Mouse (Mus musculus) forebrain, postnatal 0 days (tissue): ENCODE results near the gene Shisa5. TPM values are rescaled to one million over a fixed set of nuclear protein-coding genes. Genes with fewer than 3 reads are reported as not detected.

ENCODE experiments used
- ATAC-seq: fragments of 200-750 bp; cut with Nextera tagmentation; 2 replicates; pipeline ENCODE4 v1.8.0; 2017; ENCODE audit warnings: mild to moderate bottlenecking, moderate library complexity
- DNase-seq: peaks from one replicate; pipeline ENCODE4 v3.0.0-alpha.2; 2015
- H3K27ac ChIP-seq: fragments of 300-500 bp; sonication (generic); 2 replicates; pipeline ENCODE4 v1.5.1; 2014; ENCODE audit warnings: low read depth, mild to moderate bottlenecking, antibody characterized with exemption, low read length, moderate library complexity, mixed read lengths
- H3K27me3 ChIP-seq: fragments of 300-500 bp; sonication (generic); 2 replicates; pipeline ENCODE4 v1.6.1; 2014; ENCODE audit warnings: mild to moderate bottlenecking, low read length, mixed read lengths; ENCODE audit not compliant: insufficient read depth
- H3K36me3 ChIP-seq: fragments of 300-500 bp; sonication (generic); 2 replicates; pipeline ENCODE4 v1.6.1; 2014; ENCODE audit warnings: mild to moderate bottlenecking, moderate library complexity; ENCODE audit not compliant: insufficient read depth
- H3K4me1 ChIP-seq: fragments of 300-500 bp; sonication (generic); 2 replicates; pipeline ENCODE4 v1.6.1; 2014; ENCODE audit warnings: antibody characterized with exemption; ENCODE audit not compliant: insufficient read depth
- H3K4me2 ChIP-seq: fragments of 300-500 bp; sonication (generic); 2 replicates; pipeline ENCODE4 v1.6.1; 2014; ENCODE audit warnings: low read depth, mild to moderate bottlenecking, moderate library complexity
- H3K4me3 ChIP-seq: fragments of 300-500 bp; sonication (generic); 2 replicates; pipeline ENCODE4 v1.5.1; 2014; ENCODE audit warnings: low read depth, low read length, mixed read lengths
- H3K9ac ChIP-seq: fragments of 300-500 bp; sonication (generic); 2 replicates; pipeline ENCODE4 v1.6.1; 2014; ENCODE audit warnings: mild to moderate bottlenecking
- H3K9me3 ChIP-seq: fragments of 300-500 bp; sonication (generic); 2 replicates; pipeline ENCODE4 v1.6.1; 2016; ENCODE audit warnings: low read length
- CTCF ChIP-seq: sonication (generic); IDR thresholded peaks from 2 replicates; pipeline ENCODE4 v1.5.1; 2016; ENCODE audit warnings: antibody characterized with exemption, control low read depth, low read depth
- WGBS: fragments of 180-500 bp; shearing (Covaris S2); extraction: QIAGEN DNeasy Blood & Tissue Kit; methylation state at CpG from one replicate; pipeline ENCODE4 v1.1.7; 2014; 5-methylcytosine and 5-hydroxymethylcytosine counted together
- polyA plus RNA-seq: library from polyadenylated mRNA; unstranded; fragments of >200 nt; fragmentation: Nextera tagmentation; extraction: Ambion mirVana; gene quantifications from 2 replicates; pipeline ENCODE4 v1.2.1, GENCODE M21; 2015
- total RNA-seq: library from RNA; depleted of rRNA; stranded (reverse); fragments of >200 nt; gene quantifications from 2 replicates; pipeline ENCODE4 v1.2.3, GENCODE M21; 2014

Gene Shisa5
- total and polyA plus RNA-seq, 2 experiments from 2014 or later = 68.4 to 77.3 TPM

DNA sequence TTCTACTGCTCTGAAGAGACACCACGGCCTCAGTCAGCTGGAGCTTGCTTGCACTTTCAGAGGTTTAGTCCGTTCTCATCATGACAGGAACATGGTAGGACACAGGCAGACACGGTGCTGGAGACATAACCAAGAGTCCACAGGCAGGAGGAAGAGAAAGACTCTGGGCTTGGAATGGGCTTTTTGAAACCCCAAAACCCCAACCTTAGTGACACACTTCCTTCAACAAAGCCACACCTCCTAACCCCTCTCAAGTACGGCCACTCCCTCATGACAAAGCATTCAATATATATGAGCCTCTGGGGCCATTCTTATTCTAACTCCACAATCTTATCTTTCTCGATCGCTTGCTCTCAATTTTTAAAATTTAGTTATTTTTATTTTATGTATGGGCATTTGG lies 5.9 kb upstream of the Shisa5 start:
- H3K27me3 ChIP-seq = no peaks in the 10 kb centered on the region
- peaks cover 17% of the 10 kb centered on the region; the same call in 1 of the 2 replicates for H3K36me3 ChIP-seq
- no peak overlapping the region for H3K4me3 ChIP-seq
- H3K9me3 ChIP-seq = no peaks in the 10 kb centered on the region
- no peak overlapping the region for H3K4me2 ChIP-seq
- H3K9ac ChIP-seq = no peak overlapping the region
- no peaks in the 10 kb centered on the region for H3K4me1 ChIP-seq
- 84% methylated on average over 6 of the region's 6 CpGs for WGBS
- TF ChIP-seq CTCF = no peak
- no peak for ATAC-seq
- H3K27ac ChIP-seq = no peak overlapping the region
- no peak for DNase-seq

DNA sequence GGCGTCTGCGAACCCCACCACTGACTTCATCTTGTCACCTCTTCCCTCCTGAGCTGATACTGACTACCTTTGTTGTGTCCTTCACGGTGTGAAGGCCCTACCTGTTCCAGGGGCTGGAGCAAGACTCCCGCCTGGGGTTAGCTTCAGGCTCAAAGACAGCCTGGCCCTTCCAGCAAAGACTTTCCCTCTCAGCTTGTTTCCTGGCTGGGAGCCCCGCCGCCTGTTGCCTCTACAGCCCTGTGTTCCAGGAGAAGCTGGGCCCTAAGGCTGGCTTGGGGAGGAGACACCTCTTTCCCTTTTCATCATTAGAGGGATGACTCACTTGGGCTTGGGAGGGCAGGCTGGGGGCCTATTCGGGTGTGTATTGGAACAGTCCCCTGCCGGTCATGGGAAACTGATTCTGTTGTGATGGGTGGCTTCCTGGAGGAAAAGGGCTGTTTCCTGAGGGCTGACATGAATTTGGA lies 568 bp downstream of the Shisa5 start:
- H3K36me3 ChIP-seq = no peaks in the 10 kb centered on the region
- H3K27ac ChIP-seq = 0 out of 2 replicates have a peak overlapping the region, but pooled peaks have one; percentile 41
- peak overlapping the region; percentile 90 for H3K4me2 ChIP-seq
- H3K4me3 ChIP-seq = peak overlapping the region; percentile 54
- peak overlapping the region; percentile 53 for H3K9ac ChIP-seq
- H3K4me1 ChIP-seq = 0 out of 2 replicates have a peak, but pooled peaks cover 2% of the 10 kb centered on the region
- ATAC-seq (peak; percentile 10; the same call in 1 of the 2 replicates), DNase-seq (no peak)
- no peaks in the 10 kb centered on the region for H3K9me3 ChIP-seq
- H3K27me3 ChIP-seq = no peaks in the 10 kb centered on the region
- 0 out of 2 replicates have a peak, but pooled peaks have one; percentile 1 for TF ChIP-seq CTCF
- WGBS = 28% methylated on average over 8 of the region's 8 CpGs

DNA sequence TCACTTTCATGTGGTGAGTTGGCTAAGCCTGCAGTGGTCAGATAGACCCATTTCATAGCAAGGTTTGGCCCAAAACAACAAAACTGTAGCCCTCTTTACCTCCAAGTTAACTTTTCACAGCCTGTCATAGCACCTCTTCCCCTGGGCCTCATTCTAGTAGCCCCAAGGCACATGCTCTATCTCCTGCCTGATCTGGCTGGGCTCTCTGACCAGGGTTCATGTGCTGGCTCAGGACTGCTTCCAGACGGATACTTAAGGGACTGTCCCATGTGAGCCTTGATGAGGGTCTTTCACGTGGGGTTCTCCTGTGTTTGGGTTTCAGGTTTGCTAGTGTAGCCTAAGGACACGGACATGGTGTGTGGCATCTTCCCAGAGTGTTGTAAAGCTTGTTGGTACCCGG lies 1.3 kb downstream of the Shisa5 start:
- H3K27ac ChIP-seq = no peak overlapping the region
- no peaks in the 10 kb centered on the region for H3K9me3 ChIP-seq
- no peak for ATAC-seq
- WGBS = 90% methylated on average over 4 of the region's 4 CpGs
- no peak overlapping the region for H3K4me2 ChIP-seq
- no peak for DNase-seq
- no peak for TF ChIP-seq CTCF
- H3K27me3 ChIP-seq = no peaks in the 10 kb centered on the region
- no peak overlapping the region for H3K4me3 ChIP-seq
- no peaks in the 10 kb centered on the region for H3K36me3 ChIP-seq
- 0 out of 2 replicates have a peak, but pooled peaks cover 2% of the 10 kb centered on the region for H3K4me1 ChIP-seq
- no peak overlapping the region for H3K9ac ChIP-seq

DNA sequence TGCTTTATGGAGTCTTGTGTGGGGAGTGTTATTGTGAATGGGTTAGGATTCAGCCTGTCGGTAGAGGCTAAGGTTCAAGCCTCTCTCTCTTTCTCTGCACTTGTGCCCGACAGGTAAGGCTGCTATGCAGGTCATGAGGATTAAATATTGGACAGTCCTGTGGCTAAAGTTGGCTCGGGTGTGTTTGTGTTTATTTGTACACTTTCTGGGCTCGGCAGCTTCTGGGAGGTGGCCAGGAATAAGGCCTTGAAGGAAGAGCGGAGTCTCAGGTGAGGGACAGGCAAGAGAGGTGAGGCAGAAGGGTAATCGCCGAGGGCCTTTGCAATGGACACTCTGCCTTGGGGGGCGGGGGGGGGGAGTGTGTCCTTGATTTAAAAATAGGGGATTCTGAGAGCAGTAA lies 1.9 kb downstream of the Shisa5 start:
- TF ChIP-seq CTCF = no peak
- Histone ChIP-seq H3K9ac (no peak overlapping the region), H3K9me3 (no peaks in the 10 kb centered on the region), H3K27me3 (no peaks in the 10 kb centered on the region), H3K4me1 (0 out of 2 replicates have a peak, but pooled peaks cover 2% of the 10 kb centered on the region), H3K36me3 (no peaks in the 10 kb centered on the region), H3K4me2 (no peak overlapping the region), H3K4me3 (no peak overlapping the region), H3K27ac (no peak overlapping the region)
- 82% methylated on average over 8 of the region's 8 CpGs for WGBS
- no peak for ATAC-seq
- no peak for DNase-seq

DNA sequence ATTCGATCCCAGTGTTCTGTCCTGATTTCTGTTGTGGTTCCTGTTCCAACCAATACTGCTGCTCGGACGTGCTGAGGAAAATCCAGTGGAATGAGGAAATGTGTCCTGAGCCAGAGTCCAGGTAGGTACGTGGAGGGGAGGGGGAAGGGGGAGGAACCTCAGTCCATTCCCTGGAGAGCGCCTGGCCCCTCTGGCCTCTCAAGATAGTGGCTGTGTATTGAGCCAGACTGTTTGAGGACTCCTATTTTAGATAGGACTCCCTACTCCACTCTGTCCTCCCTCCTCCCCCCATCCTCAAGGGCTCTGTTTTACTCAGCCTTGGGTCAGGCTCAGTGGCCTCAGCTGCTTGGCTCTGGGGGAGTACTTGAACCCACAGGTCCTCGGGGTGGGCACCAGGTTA lies 2.5 kb downstream of the Shisa5 start:
- 70% methylated on average over 6 of the region's 6 CpGs for WGBS
- Histone ChIP-seq H3K4me2 (no peak overlapping the region), H3K4me3 (no peak overlapping the region), H3K36me3 (no peaks in the 10 kb centered on the region), H3K4me1 (0 out of 2 replicates have a peak, but pooled peaks cover 2% of the 10 kb centered on the region), H3K27ac (no peak overlapping the region), H3K27me3 (no peaks in the 10 kb centered on the region), H3K9me3 (no peaks in the 10 kb centered on the region), H3K9ac (no peak overlapping the region)
- TF ChIP-seq CTCF = no peak
- DNase-seq = no peak
- ATAC-seq = no peak

DNA sequence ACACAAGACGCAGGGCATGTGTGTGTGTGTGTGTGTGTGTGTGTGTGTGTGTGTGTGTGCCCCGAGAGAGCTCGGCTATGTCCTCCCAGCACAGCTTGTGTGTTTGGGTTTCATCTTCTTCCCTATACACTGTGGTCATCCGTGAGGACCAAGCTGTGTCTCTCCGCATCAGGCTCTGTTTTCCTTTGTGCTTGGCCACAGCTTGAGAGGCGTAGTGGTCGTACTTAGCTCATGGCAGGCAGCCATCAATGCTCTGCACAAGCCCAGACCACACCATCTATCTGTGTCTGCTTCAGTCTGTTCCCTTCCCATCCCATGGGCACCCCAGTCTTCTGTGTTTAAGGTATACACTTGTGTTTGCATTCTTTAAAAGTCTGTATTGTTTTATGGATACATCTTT lies 3.0 kb downstream of the Shisa5 start:
- Histone ChIP-seq H3K4me2 (no peak overlapping the region), H3K27me3 (no peaks in the 10 kb centered on the region), H3K9me3 (no peaks in the 10 kb centered on the region), H3K27ac (no peak overlapping the region), H3K9ac (no peak overlapping the region), H3K4me3 (no peak overlapping the region), H3K4me1 (0 out of 2 replicates have a peak, but pooled peaks cover 2% of the 10 kb centered on the region), H3K36me3 (no peaks in the 10 kb centered on the region)
- DNase-seq (no peak), ATAC-seq (no peak)
- no peak for TF ChIP-seq CTCF
- 59% methylated on average over 7 of the region's 7 CpGs for WGBS

DNA sequence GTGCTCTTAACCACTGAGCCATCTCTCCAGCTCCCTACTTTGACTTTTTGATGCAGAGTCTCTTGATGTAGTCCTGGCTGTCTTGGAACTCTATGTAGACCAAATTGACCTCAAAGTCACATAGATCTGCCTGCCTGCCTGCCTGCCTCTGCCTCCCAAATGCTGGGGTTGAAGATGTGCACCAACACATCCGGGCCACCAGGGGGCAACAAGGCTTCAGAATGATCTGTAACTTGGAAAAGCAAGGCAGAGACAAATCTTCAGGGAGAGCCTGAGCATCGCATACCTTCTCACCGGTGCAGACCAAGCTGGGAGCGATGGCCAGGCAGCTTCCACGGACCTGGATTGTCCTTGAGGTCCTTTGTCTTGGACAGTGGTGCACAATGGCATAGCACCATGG lies 7.9 kb downstream of the Shisa5 start:
- no peak for DNase-seq
- no peaks in the 10 kb centered on the region for H3K27me3 ChIP-seq
- 39% methylated on average over 5 of the region's 5 CpGs for WGBS

DNA sequence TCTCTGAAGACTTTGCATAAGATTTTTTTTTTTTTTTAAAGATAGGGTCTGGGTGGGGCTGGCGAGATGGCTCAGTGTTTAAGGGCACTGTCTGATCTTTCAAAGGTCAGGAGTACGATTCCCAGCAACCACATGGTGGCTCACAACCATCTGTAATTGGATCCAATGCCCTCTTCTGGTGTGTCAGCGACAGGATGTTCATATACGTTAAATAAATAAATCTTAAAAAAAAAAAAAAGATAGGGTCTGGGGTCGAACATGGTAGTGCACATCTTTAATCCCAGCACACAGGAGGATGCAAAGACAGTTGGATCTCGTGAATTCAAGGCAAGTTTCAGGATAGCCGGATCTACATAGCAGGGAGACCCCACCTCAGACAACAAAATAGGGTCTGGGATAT lies 11.0 kb downstream of the Shisa5 start:
- Histone ChIP-seq H3K4me1 (no peaks in the 10 kb centered on the region), H3K4me2 (no peak overlapping the region), H3K9me3 (no peaks in the 10 kb centered on the region), H3K27me3 (no peaks in the 10 kb centered on the region), H3K27ac (no peak overlapping the region), H3K36me3 (no peaks in the 10 kb centered on the region), H3K9ac (no peak overlapping the region), H3K4me3 (no peak overlapping the region)
- WGBS = 85% methylated on average over 7 of the region's 7 CpGs
- DNase-seq (no peak), ATAC-seq (no peak)
- TF ChIP-seq CTCF = no peak

More for the DNA sequence above, 7.9 kb downstream of the Shisa5 start:
- no peak overlapping the region for H3K9ac ChIP-seq
- H3K4me1 ChIP-seq = no peaks in the 10 kb centered on the region
- H3K27ac ChIP-seq = no peak overlapping the region
- no peaks in the 10 kb centered on the region for H3K9me3 ChIP-seq
- no peak overlapping the region for H3K4me3 ChIP-seq
- ATAC-seq = no peak
- no peak overlapping the region for H3K4me2 ChIP-seq
- peak; percentile 75 for TF ChIP-seq CTCF
- no peaks in the 10 kb centered on the region for H3K36me3 ChIP-seq
